Mouse (Mus musculus): ENCODE measurements around the gene Slc16a5. TPM values are rescaled to one million over a fixed set of nuclear protein-coding genes. Genes with fewer than 3 reads are reported as not detected.
"Not testable (repeated sequence)": the region's sequence is repeated elsewhere in the genome, so short reads cannot be mapped to it uniquely, and the experiment has no call there.

Slc16a5 gene
- polyA plus RNA-seq, 1 experiment from 2014 or later, result not detected

DNA sequence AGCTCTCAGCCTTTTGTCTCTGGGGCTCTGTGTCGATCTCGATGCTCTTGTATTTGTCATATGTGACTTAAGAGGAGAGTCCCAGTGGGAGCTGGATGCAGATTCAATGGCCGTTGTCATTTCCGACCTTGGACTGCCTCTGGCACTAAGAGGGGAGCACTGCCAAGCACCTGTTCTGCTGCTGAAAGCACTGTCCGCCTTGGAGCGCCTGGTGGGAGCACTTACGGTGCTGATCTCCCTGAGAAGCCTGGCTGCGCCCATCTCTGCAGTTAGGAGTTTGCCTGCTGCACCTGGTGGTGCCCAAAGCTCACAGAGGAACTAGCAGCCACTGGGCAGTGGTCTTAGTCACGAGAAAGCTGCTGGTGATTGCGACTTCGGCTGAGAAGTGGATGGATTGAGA, 21.0 kb downstream of the Slc16a5 start:
- DNase-seq (no peak), ATAC-seq (ENCODE audit: low read depth) (no peak)
- Histone ChIP-seq H3K9me3 (replicated peaks) (no peaks in the 10 kb centered on the region), H3K4me1 (replicated peaks) (no peaks in the 10 kb centered on the region), H3K27ac (no peak overlapping the region), H3K27me3 (no peaks in the 10 kb centered on the region), H3K9ac (no peak overlapping the region), H3K4me2 (no peak overlapping the region), H3K36me3 (no peaks in the 10 kb centered on the region), H3K4me3 (replicated peaks) (no peak overlapping the region)
- 70% methylated on average over 11 of the region's 11 CpGs for WGBS (ENCODE audit: insufficient replicate concordance)

- Histone ChIP-seq H3K9ac (no peak overlapping the region), H3K27me3 (no peaks in the 10 kb centered on the region), H3K4me1 (replicated peaks) (no peaks in the 10 kb centered on the region), H3K4me3 (replicated peaks) (no peak overlapping the region), H3K4me2 (no peak overlapping the region), H3K27ac (no peak overlapping the region), H3K9me3 (replicated peaks) (no peaks in the 10 kb centered on the region), H3K36me3 (0 out of 2 replicates have a peak, but pooled peaks cover under 1% of the 10 kb centered on the region)
- ATAC-seq (ENCODE audit: low read depth) (no peak), DNase-seq (peak; percentile 66)
- WGBS (ENCODE audit: insufficient replicate concordance), result 19% methylated on average over 6 of the region's 6 CpGs
Measured at GRCm38 (mm10) chr11:115483726-115484125, 21.5 kb downstream of the Slc16a5 start.

GRCm38 (mm10) chr11:115485155-115485554, 22.9 kb downstream of the Slc16a5 start:
- Histone ChIP-seq H3K9me3 (replicated peaks) (no peaks in the 10 kb centered on the region), H3K4me1 (replicated peaks) (peaks cover 4% of the 10 kb centered on the region), H3K4me2 (no peak overlapping the region), H3K4me3 (replicated peaks) (no peak overlapping the region), H3K27ac (no peak overlapping the region), H3K27me3 (no peaks in the 10 kb centered on the region), H3K36me3 (peaks cover 14% of the 10 kb centered on the region; the same call in 1 of the 2 replicates), H3K9ac (no peak overlapping the region)
- WGBS (ENCODE audit: insufficient replicate concordance), result 83% methylated on average over 12 of the region's 12 CpGs
- ATAC-seq (ENCODE audit: low read depth) (no peak), DNase-seq (no peak)

GRCm38 (mm10) chr11:115488551-115489104, 26.4 kb downstream of the Slc16a5 start:
- ATAC-seq (ENCODE audit: low read depth) (no peak), DNase-seq (no peak)
- peaks cover 27% of the 10 kb centered on the region for H3K4me1 ChIP-seq (replicated peaks)
- H3K27me3 ChIP-seq, result no peaks in the 10 kb centered on the region
- no peak overlapping the region for H3K27ac ChIP-seq
- peaks cover 15% of the 10 kb centered on the region; the same call in 1 of the 2 replicates for H3K36me3 ChIP-seq
- H3K4me2 ChIP-seq, result no peak overlapping the region
- H3K4me3 ChIP-seq (replicated peaks), result no peak overlapping the region
- H3K9ac ChIP-seq, result no peak overlapping the region
- no peaks in the 10 kb centered on the region for H3K9me3 ChIP-seq (replicated peaks)
- 85% methylated on average over 19 of the region's 19 CpGs for WGBS (ENCODE audit: insufficient replicate concordance)

DNA sequence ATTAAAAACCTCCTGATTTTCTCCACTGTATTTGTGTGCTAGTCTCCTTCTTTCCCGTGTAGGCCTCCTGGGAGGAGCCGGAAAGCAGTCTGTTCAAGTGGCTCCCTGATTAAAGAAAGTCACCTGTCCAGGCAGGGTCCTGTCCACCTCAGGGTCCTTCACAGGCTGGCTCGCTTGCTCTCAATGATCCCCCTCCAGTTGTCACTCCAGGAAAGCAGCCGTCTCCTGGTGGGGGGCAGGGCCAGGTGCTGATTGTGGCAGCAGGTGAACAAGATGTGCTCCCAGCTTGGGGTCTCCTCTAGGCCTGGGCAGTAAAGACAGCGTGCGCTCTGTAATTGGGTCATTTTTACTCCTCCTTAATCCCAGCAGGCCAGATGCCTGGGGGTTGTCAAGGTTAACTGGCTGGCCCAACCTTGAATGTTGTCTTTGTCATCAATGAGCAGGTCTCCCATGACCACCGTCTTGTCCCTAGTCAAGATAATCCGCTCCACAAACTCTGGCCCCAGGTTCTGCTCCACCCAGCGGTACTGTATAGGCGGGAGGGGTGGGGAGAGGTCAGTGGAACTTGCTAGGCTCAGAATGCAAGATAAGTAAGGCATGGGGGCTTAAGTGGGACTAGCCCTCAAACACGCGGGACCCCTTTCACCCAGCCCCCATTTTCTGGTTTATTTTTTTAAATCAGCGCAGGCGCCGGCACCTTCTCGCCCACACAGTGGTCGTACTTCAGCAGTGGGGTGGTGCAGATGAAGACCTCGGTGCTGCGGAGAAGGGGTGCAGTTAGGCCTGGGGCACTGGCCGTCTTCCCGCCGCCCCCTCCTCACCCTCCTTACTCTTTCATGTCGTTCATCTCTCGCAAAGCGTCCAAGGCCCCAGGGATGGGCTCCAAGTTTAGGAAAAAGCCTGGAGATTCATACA, 28.4 kb downstream of the Slc16a5 start:
- peak overlapping the region; percentile 89 for H3K4me2 ChIP-seq
- peak overlapping the region; percentile 81 for H3K4me3 ChIP-seq (replicated peaks)
- H3K9me3 ChIP-seq (replicated peaks), result no peaks in the 10 kb centered on the region
- H3K36me3 ChIP-seq, result peaks cover 15% of the 10 kb centered on the region; the same call in 1 of the 2 replicates
- H3K4me1 ChIP-seq (replicated peaks), result peaks cover 31% of the 10 kb centered on the region
- H3K27ac ChIP-seq, result peak overlapping the region; percentile 88
- peak; percentile 39 for ATAC-seq (ENCODE audit: low read depth)
- no peaks in the 10 kb centered on the region for H3K27me3 ChIP-seq
- H3K9ac ChIP-seq, result peak overlapping the region; percentile 84
- 24% methylated on average over 25 of the region's 25 CpGs for WGBS (ENCODE audit: insufficient replicate concordance)
- no peak for DNase-seq

GRCm38 (mm10) chr11:115491356-115492083, 29.2 kb downstream of the Slc16a5 start, which contains the start of gene Nt5c:
TSS of gene Nt5c (minus strand) at chr11:115491862.
- under 1% methylated on average over 43 of the region's 43 CpGs for WGBS (ENCODE audit: insufficient replicate concordance)

GRCm38 (mm10) chr11:115492387-115492786, 30.1 kb downstream of the Slc16a5 start:
- H3K9me3 ChIP-seq (replicated peaks), result no peaks in the 10 kb centered on the region
- DNase-seq (no peak), ATAC-seq (ENCODE audit: low read depth) (no peak)
- peaks cover 24% of the 10 kb centered on the region for H3K36me3 ChIP-seq
- H3K9ac ChIP-seq, result peak overlapping the region; percentile 84
- 22% methylated on average over 6 of the region's 6 CpGs for WGBS (ENCODE audit: insufficient replicate concordance)
- peak overlapping the region; percentile 88 for H3K27ac ChIP-seq
- no peaks in the 10 kb centered on the region for H3K27me3 ChIP-seq
- peak overlapping the region; percentile 81 for H3K4me3 ChIP-seq (replicated peaks)
- H3K4me1 ChIP-seq (replicated peaks), result peaks cover 31% of the 10 kb centered on the region
- H3K4me2 ChIP-seq, result peak overlapping the region; percentile 89

More at GRCm38 (mm10) chr11:115491356-115492083, 29.2 kb downstream of the Slc16a5 start, which contains the start of gene Nt5c:
- Histone ChIP-seq H3K36me3 (peaks cover 17% of the 10 kb centered on the region; the same call in 1 of the 2 replicates), H3K4me1 (replicated peaks) (peaks cover 31% of the 10 kb centered on the region), H3K27ac (peak within 1 kb of the TSS; percentile 88), H3K27me3 (no peaks in the 10 kb centered on the region), H3K4me3 (replicated peaks) (peak within 1 kb of the TSS; percentile 81), H3K9me3 (replicated peaks) (no peaks in the 10 kb centered on the region), H3K4me2 (peak within 1 kb of the TSS; percentile 89), H3K9ac (peak within 1 kb of the TSS; percentile 84)
- ATAC-seq (ENCODE audit: low read depth) (peak; percentile 94), DNase-seq (peak; percentile 77)

DNA sequence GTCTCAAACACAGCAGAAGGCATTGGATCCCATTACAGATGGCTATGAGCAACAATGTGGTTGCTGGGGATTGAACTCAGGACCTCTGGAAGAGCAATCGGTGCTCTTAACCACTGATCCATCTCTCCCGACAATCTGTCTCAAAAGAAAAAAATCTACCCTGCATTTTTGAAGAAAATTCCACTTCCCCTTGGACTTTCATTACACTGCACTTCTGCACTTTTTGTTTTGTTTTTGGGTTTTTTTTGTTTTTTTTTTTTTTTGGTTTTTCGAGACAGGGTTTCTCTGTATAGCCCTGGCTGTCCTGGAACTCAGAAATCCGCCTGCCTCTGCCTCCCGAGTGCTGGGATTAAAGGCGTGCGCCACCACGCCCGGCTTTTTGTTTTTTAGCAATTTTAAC, 34.3 kb downstream of the Slc16a5 start:
- H3K4me2 ChIP-seq; ATAC-seq (ENCODE audit: low read depth): not testable (repeated sequence)

DNA sequence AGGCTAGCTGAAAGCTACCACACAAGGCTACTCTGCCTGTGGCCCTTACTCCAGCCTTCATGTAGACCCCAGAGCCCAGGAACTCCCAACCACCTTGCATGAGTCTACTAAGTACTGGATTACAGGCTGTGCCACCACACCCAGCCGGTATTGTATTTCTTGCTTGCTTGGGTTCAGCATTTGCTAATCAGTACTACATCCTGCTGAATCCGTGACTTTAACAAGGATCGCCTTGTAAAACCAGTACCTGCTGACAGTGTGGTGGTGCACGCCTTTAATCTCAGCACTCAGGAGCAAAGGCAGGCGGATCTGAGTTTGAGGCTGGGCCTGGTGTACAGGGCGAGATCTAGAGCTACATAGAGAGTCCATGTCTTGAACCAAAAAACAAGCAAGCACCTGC, 40.4 kb downstream of the Slc16a5 start:
- DNase-seq, result no peak
- Histone ChIP-seq H3K36me3 (peaks cover 74% of the 10 kb centered on the region), H3K27me3 (no peaks in the 10 kb centered on the region), H3K9me3 (replicated peaks) (no peaks in the 10 kb centered on the region), H3K4me3 (replicated peaks) (no peak overlapping the region), H3K27ac (no peak overlapping the region), H3K9ac (no peak overlapping the region), H3K4me2 (no peak overlapping the region), H3K4me1 (replicated peaks) (peaks cover 35% of the 10 kb centered on the region)
- WGBS (ENCODE audit: insufficient replicate concordance), result 87% methylated on average over 6 of the region's 6 CpGs
- no peak for ATAC-seq (ENCODE audit: low read depth)

More for the DNA sequence above, 34.3 kb downstream of the Slc16a5 start:
- WGBS (ENCODE audit: insufficient replicate concordance), result 79% methylated on average over 9 of the region's 9 CpGs
- DNase-seq; H3K27me3 ChIP-seq; H3K27ac ChIP-seq; H3K4me3 ChIP-seq (replicated peaks); H3K9me3 ChIP-seq (replicated peaks); H3K9ac ChIP-seq: not testable (repeated sequence)
- Histone ChIP-seq H3K36me3 (peaks cover 49% of the 10 kb centered on the region), H3K4me1 (replicated peaks) (peaks cover 18% of the 10 kb centered on the region)

GRCm38 (mm10) chr11:115506586-115506985, 44.3 kb downstream of the Slc16a5 start:
- WGBS (ENCODE audit: insufficient replicate concordance), result 16% methylated on average over 3 of the region's 3 CpGs
- DNase-seq, result peak; percentile 52
- peak; percentile 80 for ATAC-seq (ENCODE audit: low read depth)
- Histone ChIP-seq H3K4me3 (replicated peaks) (peak overlapping the region; percentile 20), H3K27ac (peak overlapping the region; percentile 94), H3K9me3 (replicated peaks) (no peaks in the 10 kb centered on the region), H3K4me2 (peak overlapping the region; percentile 61), H3K4me1 (replicated peaks) (peaks cover 74% of the 10 kb centered on the region), H3K9ac (peak overlapping the region; percentile 64), H3K27me3 (no peaks in the 10 kb centered on the region), H3K36me3 (peaks cover 38% of the 10 kb centered on the region)

- Histone ChIP-seq H3K4me1 (replicated peaks) (peaks cover 89% of the 10 kb centered on the region), H3K36me3 (peaks cover 24% of the 10 kb centered on the region), H3K4me3 (replicated peaks) (no peak overlapping the region), H3K27ac (peak overlapping the region; percentile 94), H3K4me2 (peak overlapping the region; percentile 61), H3K27me3 (no peaks in the 10 kb centered on the region), H3K9ac (peak overlapping the region; percentile 64), H3K9me3 (replicated peaks) (no peaks in the 10 kb centered on the region)
- ATAC-seq (ENCODE audit: low read depth) (no peak), DNase-seq (no peak)
- WGBS (ENCODE audit: insufficient replicate concordance), result 42% methylated on average over 2 of the region's 2 CpGs
Measured at GRCm38 (mm10) chr11:115508061-115508460, 45.8 kb downstream of the Slc16a5 start.
